Mouse (Mus musculus): Measurements from ENCODE around the gene Acer3.

The Acer3 gene

DNA sequence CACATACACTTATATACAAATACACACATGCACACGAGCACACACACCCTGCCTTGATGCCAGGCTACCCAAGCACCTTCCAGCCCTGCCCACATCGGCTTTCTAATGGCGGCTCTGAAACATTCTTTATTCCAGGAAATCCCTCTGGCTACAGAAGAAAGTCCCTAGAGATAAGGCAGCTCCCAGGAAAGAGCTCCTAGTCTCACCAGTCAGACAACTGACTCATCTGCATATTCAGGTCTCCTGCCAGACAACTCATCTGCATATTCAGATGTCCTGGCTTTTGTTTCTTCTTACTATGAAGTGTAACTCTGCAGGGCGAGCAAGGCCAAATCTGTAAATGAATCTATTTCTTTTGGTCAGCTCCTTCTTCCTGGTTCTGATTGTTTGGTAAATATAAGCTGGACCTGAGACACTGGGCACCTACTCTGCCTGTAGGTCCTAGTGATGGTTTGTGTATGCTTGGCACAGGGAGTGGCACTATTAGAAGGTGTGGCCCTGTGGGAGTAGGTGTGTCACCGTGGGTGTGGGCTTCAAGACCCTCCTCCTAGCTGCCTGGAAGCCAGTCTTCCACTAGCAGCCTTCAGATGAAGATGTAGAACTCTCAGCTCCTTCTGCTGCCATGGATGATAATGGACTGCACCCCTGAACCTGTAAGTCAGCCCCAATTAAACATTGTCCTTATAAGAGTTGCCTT is 163.2 kb downstream of the Acer3 start:
- in situ Hi-C loops (cut with MboI; ENCODE audit: low sequenced_read_pairs): no loop called here

Data from CH12F3 (cell line).